Mouse (Mus musculus) CH12.LX (cell line): ENCODE data around the gene Chd2.

Source experiments
- CHD1 ChIP-seq: IDR thresholded peaks from 2 replicates; pipeline ENCODE4 v1.6.1; 2012; ENCODE audit warnings: low read depth, low read length, improper control_type of control experiment, inconsistent platforms
- CTCF ChIP-seq, 2 experiments: IDR thresholded peaks in 1 of 2; conservative IDR thresholded peaks in 1 of 2; 2 replicates each; pipeline ENCODE4 v1.5.1; 2011 to 2012; ENCODE audit warnings: low read depth in 2 of 2, low read length in 2 of 2, improper control_type of control experiment in 1 of 2, inconsistent platforms in 1 of 2, mild to moderate bottlenecking in 1 of 2, moderate library complexity in 1 of 2
- EP300 ChIP-seq: IDR thresholded peaks from 2 replicates; pipeline ENCODE4 v1.6.1; 2011; ENCODE audit warnings: low read length, improper control_type of control experiment
- HCFC1 ChIP-seq: IDR thresholded peaks from 2 replicates; pipeline ENCODE4 v1.6.1; 2012; ENCODE audit warnings: low read depth, mild to moderate bottlenecking, inconsistent platforms, low read length, improper control_type of control experiment
- JUN ChIP-seq: IDR thresholded peaks from 2 replicates; pipeline ENCODE4 v1.6.1; 2011; ENCODE audit warnings: low read depth, mild to moderate bottlenecking, low read length, improper control_type of control experiment, moderate library complexity; ENCODE audit not compliant: insufficient read depth
- MYC ChIP-seq: IDR thresholded peaks from 2 replicates; pipeline ENCODE4 v1.6.1; 2011; ENCODE audit warnings: low read depth, mild to moderate bottlenecking, improper control_type of control experiment, low read length
- POLR2A ChIP-seq: IDR thresholded peaks from 2 replicates; pipeline ENCODE4 v1.6.1; 2011; ENCODE audit warnings: low read depth, mild to moderate bottlenecking, improper control_type of control experiment, low read length
- SMC3 ChIP-seq: IDR thresholded peaks from 2 replicates; pipeline ENCODE4 v1.6.1; 2011; ENCODE audit warnings: low read depth, low read length, improper control_type of control experiment
- ZNF384 ChIP-seq: IDR thresholded peaks from 2 replicates; pipeline ENCODE4 v1.6.1; 2012; ENCODE audit warnings: low read depth, low read length, improper control_type of control experiment, inconsistent platforms

DNA sequence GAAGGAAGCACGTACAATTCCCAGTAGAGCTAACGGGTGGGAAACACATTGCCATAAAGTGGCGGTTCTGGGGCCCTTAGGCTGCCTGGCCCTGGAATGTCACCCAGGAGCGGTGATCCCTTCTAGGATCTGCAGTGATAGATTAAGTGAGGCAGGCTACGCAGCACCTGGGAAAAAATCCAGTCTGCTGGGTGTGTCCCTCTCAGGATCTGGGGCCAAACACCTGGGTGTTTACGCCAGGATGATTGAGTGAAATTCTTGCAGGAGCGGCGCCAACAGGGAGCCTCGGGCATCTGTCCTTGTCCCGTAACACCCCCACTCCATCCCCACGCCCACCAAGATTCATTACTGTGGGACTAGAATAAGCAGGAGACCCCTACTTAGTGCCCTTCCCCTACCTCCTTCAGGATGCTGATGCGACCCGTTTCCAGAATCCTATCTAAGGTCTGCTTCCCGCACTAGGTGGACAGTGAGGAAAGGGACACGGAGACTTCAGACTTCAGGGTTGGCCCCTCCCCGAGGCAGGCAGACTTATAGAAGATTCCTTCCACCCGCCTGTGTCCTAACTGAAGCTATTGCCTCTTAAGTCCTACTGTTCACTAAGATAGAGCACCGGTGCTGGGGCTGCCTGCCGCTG, 142.7 kb downstream of the Chd2 start:
- no peak for TF ChIP-seq CTCF (conservative IDR thresholded peaks at IDR 0.05 in 1 of 2, IDR thresholded peaks at IDR 0.05 in 1 of 2; ENCODE audit: low read depth in 2 of 2, low read length in 2 of 2)
- no peak for TF ChIP-seq SMC3
- no peak for TF ChIP-seq POLR2A
- no peak for TF ChIP-seq EP300
- no peak for TF ChIP-seq MYC
- TF ChIP-seq JUN: no peak
- TF ChIP-seq HCFC1: no peak
- TF ChIP-seq ZNF384: no peak
- no peak for TF ChIP-seq CHD1
